In genomic region chr11:69108223-69108622, GRCm38 (mm10) we compare ENCODE assay signal across 21 mouse cellular contexts. TPM values are rescaled to one million over a fixed set of nuclear protein-coding genes. Genes with fewer than 3 reads are reported as not detected.
"Had no signal": no experiment of that assay in that cellular context is flagged by ENCODE, and none has a peak within 500 bp of the region (broad histone marks: within the 10 kb centered on the region; RNA-seq: fewer than 3 reads in every experiment).

No protein-coding gene starts in this region.

- H3K4me1 ChIP-seq: neural tube, embryonic 12.5 days had no signal

- H3K9me3 ChIP-seq: limb, embryonic 12.5 days; limb, embryonic 15.5 days; midbrain, embryonic 12.5 days; midbrain, embryonic 15.5 days; neural tube, embryonic 12.5 days; neural tube, embryonic 15.5 days had no signal

- H3K27me3 ChIP-seq: limb, embryonic 15.5 days; midbrain, embryonic 15.5 days; neural tube, embryonic 12.5 days had no signal

- H3K4me2 ChIP-seq: limb, embryonic 15.5 days; liver, embryonic 11.5 days; lung, embryonic 14.5 days; midbrain, embryonic 12.5 days; midbrain, embryonic 15.5 days; neural tube, embryonic 12.5 days; neural tube, embryonic 15.5 days had no signal

- H3K4me3 ChIP-seq: left cerebral cortex, adult 2 months; limb, embryonic 12.5 days; limb, embryonic 15.5 days; midbrain, embryonic 12.5 days; midbrain, embryonic 15.5 days; neural tube, embryonic 12.5 days; neural tube, embryonic 15.5 days had no signal

- ATAC-seq: liver, postnatal 0 days; lung, postnatal 0 days; midbrain, embryonic 15.5 days had no signal

- H3K27ac ChIP-seq: left cerebral cortex, adult 2 months; limb, embryonic 12.5 days; limb, embryonic 15.5 days; liver, embryonic 14.5 days; macrophage; midbrain, embryonic 12.5 days; midbrain, embryonic 15.5 days; neural tube, embryonic 12.5 days; neural tube, embryonic 15.5 days had no signal

- H3K9ac ChIP-seq: limb, embryonic 12.5 days; limb, embryonic 15.5 days; liver, embryonic 14.5 days; liver, postnatal 0 days; lung, embryonic 14.5 days; midbrain, embryonic 12.5 days; midbrain, embryonic 15.5 days; neural tube, embryonic 12.5 days; neural tube, embryonic 15.5 days had no signal

- DNase-seq: kidney, adult 18-20 months; kidney, adult 9 months; kidney, postnatal 14 days; kidney, postnatal 4 days; liver, postnatal 0 days; lung, embryonic 14.5 days; right cerebral cortex, adult 18-20 months; right cerebral cortex, postnatal 14 days; right cerebral cortex, postnatal 4 days; thymus, postnatal 36 days had no signal

RNA-seq across cellular contexts. Expression of gene Hes7, which starts 12.0 kb away (rescaled TPM):
- polyA plus RNA-seq: macrophage had no signal

RNA-seq across cellular contexts. Expression of gene 9130213A22Rik, which starts 14.2 kb away (rescaled TPM):
- polyA plus RNA-seq: neural tube, embryonic 12.5 days had no signal

RNA-seq across cellular contexts. Expression of gene Aloxe3, which starts 17.5 kb away (rescaled TPM):
- polyA plus RNA-seq: liver, embryonic 11.5 days; macrophage; neural tube, embryonic 12.5 days had no signal
